9 mouse cellular contexts compared by ENCODE assay signal in genomic region chr11:60318716-60319115, GRCm38 (mm10). TPM values are rescaled to one million over a fixed set of nuclear protein-coding genes. Genes with fewer than 3 reads are reported as not detected.
A peak's percentile ranks its signal among the peaks of the same experiment; 100 is the strongest.
DNase-seq lines count a peak whose midpoint lies in the region; ATAC-seq lines count a peak whose summit lies in the region.
"Had no signal": no experiment of that assay in that cellular context is flagged by ENCODE, and none has a peak within 500 bp of the region (broad histone marks: within the 10 kb centered on the region; RNA-seq: fewer than 3 reads in every experiment).

No protein-coding gene starts in this region.

- 40% methylated on average over 5 of the region's 5 CpGs for WGBS in heart, embryonic 13.5 days
- 55% methylated on average over 5 of the region's 5 CpGs for WGBS in lung, embryonic 15.5 days
- WGBS in hindbrain, embryonic 16.5 days, result 52% methylated on average over 5 of the region's 5 CpGs
- WGBS in neural tube, embryonic 14.5 days, result 56% methylated on average over 5 of the region's 5 CpGs

- peaks cover 67% of the 10 kb centered on the region for H3K4me1 ChIP-seq in heart, embryonic 13.5 days
- H3K4me1 ChIP-seq in lung, embryonic 15.5 days, result peaks cover 58% of the 10 kb centered on the region
- peaks cover 39% of the 10 kb centered on the region for H3K4me1 ChIP-seq in hindbrain, embryonic 16.5 days (ENCODE audit: control insufficient read depth, insufficient read depth, low read depth, low read length)
- peaks cover 41% of the 10 kb centered on the region; the same call in 1 of the 2 replicates for H3K4me1 ChIP-seq in neural tube, embryonic 14.5 days (ENCODE audit: control insufficient read depth, insufficient read depth, low read length)

- no peaks in the 10 kb centered on the region for H3K27me3 ChIP-seq in heart, embryonic 13.5 days (replicated peaks)
- H3K27me3 ChIP-seq in lung, embryonic 15.5 days, result no peaks in the 10 kb centered on the region
- no peaks in the 10 kb centered on the region for H3K27me3 ChIP-seq in hindbrain, embryonic 16.5 days (replicated peaks; ENCODE audit: control insufficient read depth, insufficient read depth, low read length)
- H3K27me3 ChIP-seq in neural tube, embryonic 14.5 days (ENCODE audit: control insufficient read depth, insufficient read depth, low read length), result no peaks in the 10 kb centered on the region

- H3K4me3 ChIP-seq in heart, embryonic 13.5 days, result no peak overlapping the region
- no peak overlapping the region for H3K4me3 ChIP-seq in lung, embryonic 15.5 days
- no peak overlapping the region for H3K4me3 ChIP-seq in hindbrain, embryonic 16.5 days (ENCODE audit: low read length)
- no peak overlapping the region for H3K4me3 ChIP-seq in neural tube, embryonic 14.5 days (ENCODE audit: low read depth, low read length)

- H3K4me2 ChIP-seq in heart, embryonic 13.5 days, result no peak overlapping the region
- H3K4me2 ChIP-seq in lung, embryonic 15.5 days, result no peak overlapping the region
- no peak overlapping the region for H3K4me2 ChIP-seq in hindbrain, embryonic 16.5 days (ENCODE audit: low read length)
- no peak overlapping the region for H3K4me2 ChIP-seq in neural tube, embryonic 14.5 days (ENCODE audit: low read depth, low read length)

- DNase-seq in heart, postnatal 4 days, result no peak
- DNase-seq in lung, adult 18-20 months, result no peak
- DNase-seq in layer of hippocampus, adult 9-10 months (ENCODE audit: low spot score), result no peak
- no peak for DNase-seq in testis, postnatal 14 days (ENCODE audit: low spot score)
- DNase-seq: thymus, adult 2 months had no signal

- no peaks in the 10 kb centered on the region for H3K36me3 ChIP-seq in heart, embryonic 13.5 days
- no peaks in the 10 kb centered on the region for H3K36me3 ChIP-seq in lung, embryonic 15.5 days
- H3K36me3 ChIP-seq in hindbrain, embryonic 16.5 days (ENCODE audit: control insufficient read depth, insufficient read depth, low read length), result no peaks in the 10 kb centered on the region
- no peaks in the 10 kb centered on the region for H3K36me3 ChIP-seq in neural tube, embryonic 14.5 days (ENCODE audit: control insufficient read depth, insufficient read depth, low read length)

- ATAC-seq in heart, embryonic 13.5 days (ENCODE audit: extremely low read depth, insufficient number of reproducible peaks, low FRiP score, low TSS enrichment), result no peak
- 0 out of 2 replicates have a peak, but pooled peaks have one; percentile 11 for ATAC-seq in lung, embryonic 15.5 days (ENCODE audit: borderline replicate concordance, extremely low read depth, low FRiP score, low TSS enrichment)
- ATAC-seq in hindbrain, embryonic 16.5 days, result no peak
- ATAC-seq in neural tube, embryonic 14.5 days (ENCODE audit: low read depth), result 0 out of 2 replicates have a peak, but pooled peaks have one; percentile 13

- no peaks in the 10 kb centered on the region for H3K9me3 ChIP-seq in heart, embryonic 13.5 days
- H3K9me3 ChIP-seq in lung, embryonic 15.5 days, result no peaks in the 10 kb centered on the region
- no peaks in the 10 kb centered on the region for H3K9me3 ChIP-seq in hindbrain, embryonic 16.5 days (ENCODE audit: control insufficient read depth, low read length)
- no peaks in the 10 kb centered on the region for H3K9me3 ChIP-seq in neural tube, embryonic 14.5 days (ENCODE audit: control insufficient read depth, low read length)

- peak overlapping the region; percentile 24; the same call in 1 of the 2 replicates for H3K9ac ChIP-seq in heart, embryonic 13.5 days
- no peak overlapping the region for H3K9ac ChIP-seq in lung, embryonic 15.5 days
- H3K9ac ChIP-seq in hindbrain, embryonic 16.5 days (ENCODE audit: low read depth, low read length), result no peak overlapping the region
- 0 out of 2 replicates have a peak overlapping the region, but pooled peaks have one; percentile 22 for H3K9ac ChIP-seq in neural tube, embryonic 14.5 days (replicated peaks; ENCODE audit: low read depth, low read length)

- no peak overlapping the region for H3K27ac ChIP-seq in heart, embryonic 13.5 days (replicated peaks)
- H3K27ac ChIP-seq in lung, embryonic 15.5 days, result peak overlapping the region; percentile 39; the same call in 1 of the 2 replicates
- peak overlapping the region; percentile 1; the same call in 1 of the 2 replicates for H3K27ac ChIP-seq in hindbrain, embryonic 16.5 days (ENCODE audit: low read depth, low read length)
- peak overlapping the region; percentile 74; the same call in 1 of the 2 replicates for H3K27ac ChIP-seq in neural tube, embryonic 14.5 days (ENCODE audit: low read depth, low read length)

RNA-seq across cellular contexts. Expression of gene Tom1l2, which starts 34.0 kb away (rescaled TPM):
- 27.5 and 28.7 TPM in 2 replicates for polyA plus RNA-seq in heart, embryonic 13.5 days (2015; fragmentation: Nextera tagmentation; extraction: Ambion mirVana)
- 10 to 100 TPM; 83.2 to 85.0 TPM for total RNA-seq in heart, postnatal 4 days (2021)
- 23.3 and 26.1 TPM in 2 replicates for polyA plus RNA-seq in lung, embryonic 15.5 days (2015; fragmentation: Nextera tagmentation; extraction: Ambion mirVana)
- 69.2 and 79.3 TPM in 2 replicates for polyA plus RNA-seq in hindbrain, embryonic 16.5 days (2015; fragmentation: Nextera tagmentation; extraction: Ambion mirVana)
- 47.8 and 50.9 TPM in 2 replicates for polyA plus RNA-seq in neural tube, embryonic 14.5 days (2014; fragmentation: Nextera tagmentation; extraction: Ambion mirVana)

RNA-seq across cellular contexts. Expression of gene Drc3, which starts 34.4 kb away (rescaled TPM):
- 2.4 TPM in 2 replicates for polyA plus RNA-seq in heart, embryonic 13.5 days (2015; fragmentation: Nextera tagmentation; extraction: Ambion mirVana)
- 1 to 10 TPM; 1.8 to 2.4 TPM for total RNA-seq in heart, postnatal 4 days (2021)
- polyA plus RNA-seq in lung, embryonic 15.5 days (2015; fragmentation: Nextera tagmentation; extraction: Ambion mirVana), result 5.8 and 6.1 TPM in 2 replicates
- 6.0 and 7.8 TPM in 2 replicates for polyA plus RNA-seq in hindbrain, embryonic 16.5 days (2015; fragmentation: Nextera tagmentation; extraction: Ambion mirVana)
- polyA plus RNA-seq in neural tube, embryonic 14.5 days (2014; fragmentation: Nextera tagmentation; extraction: Ambion mirVana), result 5.2 TPM in 2 replicates

Comparison
In these comparisons a context has a peak if more than half of its experiments do, and no peak if none do; other contexts are left out.
1. ATAC-seq: peak in lung, embryonic 15.5 days (single experiment) and neural tube, embryonic 14.5 days (single experiment); none in heart, embryonic 13.5 days (single experiment) and hindbrain, embryonic 16.5 days (single experiment).
2. H3K9ac ChIP-seq: peak in heart, embryonic 13.5 days (single experiment) and neural tube, embryonic 14.5 days (single experiment); none in lung, embryonic 15.5 days (single experiment) and hindbrain, embryonic 16.5 days (single experiment).